Mouse (Mus musculus): ENCODE measurements around the gene Blcap. TPM values are rescaled to one million over a fixed set of nuclear protein-coding genes. Genes with fewer than 3 reads are reported as not detected.

Blcap gene
- polyA plus RNA-seq, 1 experiment from 2014 or later, result 111 TPM

DNA sequence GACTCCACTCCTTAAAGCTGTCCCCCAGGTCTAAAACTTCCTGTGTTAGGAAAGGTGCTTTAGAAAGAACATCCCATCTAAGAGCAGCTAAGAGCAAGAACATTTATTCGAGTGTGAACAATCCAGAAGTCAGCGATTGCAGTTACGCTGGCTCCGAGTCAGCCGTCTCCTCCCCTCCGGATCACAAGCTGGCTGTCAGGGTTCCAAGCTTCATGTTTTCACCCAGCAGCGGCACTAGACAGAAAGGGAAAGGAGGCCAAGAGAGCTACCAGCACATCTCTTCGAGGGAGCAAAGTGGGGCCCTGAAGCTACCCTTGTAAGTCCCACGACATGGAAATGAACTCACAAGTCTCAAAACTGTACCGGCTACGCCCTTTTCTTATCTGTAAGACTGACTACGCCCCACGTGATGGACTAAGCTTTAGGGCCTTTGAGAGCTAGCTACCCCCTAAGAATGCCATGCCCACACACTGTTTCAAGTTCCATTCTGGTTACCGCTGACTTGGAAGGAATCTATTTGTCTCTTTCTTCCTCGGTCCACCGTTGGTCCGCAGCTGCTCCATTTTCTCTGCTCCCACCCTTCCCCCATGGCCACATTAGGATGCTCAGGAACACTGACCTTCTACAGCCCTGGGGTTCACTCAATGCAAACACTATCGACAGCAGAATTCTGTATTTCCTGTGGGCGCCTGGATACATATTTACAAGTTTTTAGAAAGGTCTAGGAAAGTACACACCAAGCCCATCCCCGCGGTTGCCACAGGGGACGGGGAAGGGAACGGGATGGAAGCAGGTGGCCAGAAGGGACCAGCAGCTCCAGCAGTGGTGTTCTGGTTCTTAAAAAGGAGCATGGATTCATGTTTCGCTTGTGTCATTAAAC lies 30.8 kb downstream of the Blcap start:
- 39% methylated on average over 24 of the region's 24 CpGs for WGBS
- peaks cover 3% of the 10 kb centered on the region; the same call in 1 of the 2 replicates for H3K27me3 ChIP-seq (ENCODE audit: control insufficient read depth, insufficient read depth, low read length)
- peak; percentile 43 for ATAC-seq (replicated peaks; ENCODE audit: low FRiP score)

DNA sequence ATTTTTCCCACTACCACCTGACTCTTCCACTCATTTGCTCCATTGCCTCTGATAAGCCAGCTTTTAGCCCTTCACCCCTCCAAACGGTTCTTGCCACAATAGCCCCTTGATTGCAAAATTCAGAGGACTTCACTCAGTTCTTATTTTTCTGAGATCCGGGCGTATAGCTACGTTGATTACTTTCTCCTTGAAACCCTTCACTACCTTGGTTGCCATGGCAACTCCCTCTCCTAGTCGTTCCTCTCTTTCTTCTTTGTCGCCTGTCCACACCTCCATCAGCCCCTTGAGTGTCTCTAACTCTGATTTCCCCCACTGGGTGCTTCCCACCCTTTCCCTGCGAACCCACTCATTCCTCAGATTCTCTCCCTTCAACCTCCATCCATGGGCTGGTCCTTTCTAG lies 34.0 kb downstream of the Blcap start:
- Histone ChIP-seq H3K27ac (ENCODE audit: low read depth, low read length) (peak overlapping the region; percentile 37; the same call in 1 of the 2 replicates), H3K27me3 (ENCODE audit: control insufficient read depth, insufficient read depth, low read length) (peaks cover 3% of the 10 kb centered on the region; the same call in 1 of the 2 replicates), H3K36me3 (ENCODE audit: control insufficient read depth, insufficient read depth, low read length) (no peaks in the 10 kb centered on the region), H3K4me2 (ENCODE audit: low read depth, low read length, severe bottlenecking) (no peak overlapping the region), H3K9ac (ENCODE audit: low read length) (no peak overlapping the region), H3K4me1 (replicated peaks; ENCODE audit: control insufficient read depth, insufficient read depth, low read length) (peaks cover 38% of the 10 kb centered on the region), H3K4me3 (ENCODE audit: low read depth, low read length) (no peak overlapping the region), H3K9me3 (ENCODE audit: control insufficient read depth, low read length) (no peaks in the 10 kb centered on the region)
- ATAC-seq (replicated peaks; ENCODE audit: low FRiP score) (no peak), DNase-seq (ENCODE audit: low spot score) (no peak)
- 17% methylated on average over 7 of the region's 7 CpGs for WGBS

More for the DNA sequence above, 30.8 kb downstream of the Blcap start:
- Histone ChIP-seq H3K36me3 (ENCODE audit: control insufficient read depth, insufficient read depth, low read length) (no peaks in the 10 kb centered on the region), H3K4me3 (ENCODE audit: low read depth, low read length) (no peak overlapping the region), H3K9ac (ENCODE audit: low read length) (peak overlapping the region; percentile 50), H3K9me3 (ENCODE audit: control insufficient read depth, low read length) (no peaks in the 10 kb centered on the region), H3K27ac (ENCODE audit: low read depth, low read length) (peak overlapping the region; percentile 89), H3K4me2 (ENCODE audit: low read depth, low read length, severe bottlenecking) (peak overlapping the region; percentile 29; the same call in 1 of the 2 replicates), H3K4me1 (replicated peaks; ENCODE audit: control insufficient read depth, insufficient read depth, low read length) (peaks cover 51% of the 10 kb centered on the region)
- DNase-seq (ENCODE audit: low spot score), result no peak

DNA sequence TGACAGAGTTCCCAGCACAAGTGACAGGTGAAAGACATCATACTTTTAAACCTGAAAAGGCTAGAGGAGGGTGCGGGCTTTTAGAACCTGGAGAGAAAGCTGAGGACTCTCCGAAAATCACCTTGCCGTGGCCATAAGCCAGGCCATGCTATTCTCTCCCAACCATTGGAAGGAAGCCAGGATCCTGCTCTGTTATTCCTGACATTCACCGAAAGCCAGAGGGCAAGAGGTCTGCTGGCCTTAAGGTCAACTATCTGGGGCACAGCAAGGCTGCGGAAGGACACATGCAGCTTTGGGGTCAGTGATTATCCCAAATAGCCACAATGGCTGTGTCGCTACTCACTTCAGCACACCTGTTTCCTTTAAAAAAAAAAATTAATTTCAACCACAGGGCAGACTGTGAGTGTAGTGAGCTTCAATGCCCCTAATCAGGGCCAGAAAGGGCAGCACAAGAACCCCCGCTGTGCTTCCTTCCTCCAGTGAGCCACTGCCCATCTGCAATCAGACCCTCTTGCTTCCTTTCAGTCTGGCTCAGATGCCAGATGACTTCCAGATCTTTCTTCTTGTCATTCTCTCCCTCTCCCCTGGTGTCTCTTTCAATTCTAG lies 34.5 kb downstream of the Blcap start:
- Histone ChIP-seq H3K4me3 (ENCODE audit: low read depth, low read length) (no peak overlapping the region), H3K9ac (ENCODE audit: low read length) (no peak overlapping the region), H3K27me3 (ENCODE audit: control insufficient read depth, insufficient read depth, low read length) (peaks cover 3% of the 10 kb centered on the region; the same call in 1 of the 2 replicates), H3K9me3 (ENCODE audit: control insufficient read depth, low read length) (no peaks in the 10 kb centered on the region), H3K36me3 (ENCODE audit: control insufficient read depth, insufficient read depth, low read length) (no peaks in the 10 kb centered on the region), H3K27ac (ENCODE audit: low read depth, low read length) (peak overlapping the region; percentile 37; the same call in 1 of the 2 replicates), H3K4me1 (replicated peaks; ENCODE audit: control insufficient read depth, insufficient read depth, low read length) (peaks cover 33% of the 10 kb centered on the region), H3K4me2 (ENCODE audit: low read depth, low read length, severe bottlenecking) (no peak overlapping the region)
- DNase-seq (ENCODE audit: low spot score) (no peak), ATAC-seq (replicated peaks; ENCODE audit: low FRiP score) (no peak)
- 53% methylated on average over 7 of the region's 7 CpGs for WGBS

DNA sequence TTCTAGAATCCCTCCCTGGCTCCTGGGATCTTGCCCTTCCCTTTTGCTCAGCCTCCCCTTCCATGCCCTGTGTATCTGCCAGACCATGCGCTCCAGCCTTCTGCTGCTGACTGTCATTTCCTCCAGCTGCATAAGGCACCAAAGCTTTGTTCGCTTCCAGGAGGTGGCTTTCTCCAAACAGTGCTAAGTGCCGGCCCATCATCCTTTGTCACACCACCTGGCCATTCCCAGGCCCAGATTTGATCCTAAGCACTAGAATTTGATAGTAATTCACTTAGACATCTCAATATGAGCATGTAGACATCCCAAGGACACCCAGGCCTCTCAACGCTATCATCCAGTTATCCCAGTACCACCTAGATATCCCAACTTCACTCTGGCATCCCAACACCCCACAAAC lies 36.9 kb downstream of the Blcap start:
- no peaks in the 10 kb centered on the region for H3K9me3 ChIP-seq (ENCODE audit: control insufficient read depth, low read length)
- H3K27me3 ChIP-seq (ENCODE audit: control insufficient read depth, insufficient read depth, low read length), result peaks cover 3% of the 10 kb centered on the region; the same call in 1 of the 2 replicates
- no peak overlapping the region for H3K9ac ChIP-seq (ENCODE audit: low read length)
- no peak overlapping the region for H3K27ac ChIP-seq (ENCODE audit: low read depth, low read length)
- H3K4me2 ChIP-seq (ENCODE audit: low read depth, low read length, severe bottlenecking), result no peak overlapping the region
- WGBS, result 68% methylated on average over 4 of the region's 4 CpGs
- no peak for DNase-seq (ENCODE audit: low spot score)
- H3K4me1 ChIP-seq (replicated peaks; ENCODE audit: control insufficient read depth, insufficient read depth, low read length), result peaks cover 26% of the 10 kb centered on the region
- no peak for ATAC-seq (replicated peaks; ENCODE audit: low FRiP score)
- no peaks in the 10 kb centered on the region for H3K36me3 ChIP-seq (ENCODE audit: control insufficient read depth, insufficient read depth, low read length)
- no peak overlapping the region for H3K4me3 ChIP-seq (ENCODE audit: low read depth, low read length)

DNA sequence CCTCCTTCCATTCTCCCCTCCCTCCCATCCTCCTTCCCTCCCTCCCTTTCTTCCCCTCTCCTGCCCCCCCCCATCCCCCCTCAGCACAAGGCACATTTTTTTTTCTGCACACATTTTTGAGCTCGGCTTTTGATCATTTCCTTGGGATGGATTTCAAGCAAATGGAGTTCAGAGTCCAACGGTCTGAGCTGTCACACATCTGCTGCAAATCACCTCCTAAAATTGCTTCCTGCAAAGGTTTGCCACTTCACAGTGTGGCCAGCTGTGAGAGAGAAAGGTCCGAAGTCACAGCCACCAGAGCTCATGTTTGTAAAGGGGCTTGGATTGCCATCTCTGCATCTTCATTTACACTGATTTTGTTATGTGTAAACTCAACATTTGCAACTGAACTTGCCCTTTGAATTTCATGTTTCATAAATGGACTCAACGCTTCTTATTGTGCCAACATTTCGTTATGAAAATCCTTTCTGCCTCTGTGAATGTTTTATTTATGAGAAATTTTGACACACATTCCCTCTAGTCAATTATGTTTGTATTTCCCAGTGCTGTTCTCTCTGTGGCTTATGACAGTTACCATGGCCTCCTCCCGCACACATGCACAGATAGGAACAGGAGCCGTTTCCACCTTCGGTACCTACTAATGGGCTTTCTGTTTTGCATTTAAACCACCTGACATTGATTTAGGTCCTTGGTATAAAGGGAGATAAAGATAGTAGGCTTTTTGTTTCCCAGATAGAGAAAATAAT lies 39.2 kb downstream of the Blcap start:
- no peak overlapping the region for H3K4me2 ChIP-seq (ENCODE audit: low read depth, low read length, severe bottlenecking)
- 63% methylated on average over 8 of the region's 8 CpGs for WGBS
- H3K4me1 ChIP-seq (replicated peaks; ENCODE audit: control insufficient read depth, insufficient read depth, low read length), result peaks cover 20% of the 10 kb centered on the region
- H3K9ac ChIP-seq (ENCODE audit: low read length), result no peak overlapping the region
- no peak overlapping the region for H3K4me3 ChIP-seq (ENCODE audit: low read depth, low read length)
- H3K27ac ChIP-seq (ENCODE audit: low read depth, low read length), result 0 out of 2 replicates have a peak overlapping the region, but pooled peaks have one; percentile 32
- H3K36me3 ChIP-seq (ENCODE audit: control insufficient read depth, insufficient read depth, low read length), result no peaks in the 10 kb centered on the region
- DNase-seq (ENCODE audit: low spot score) (no peak), ATAC-seq (replicated peaks; ENCODE audit: low FRiP score) (no peak)
- no peaks in the 10 kb centered on the region for H3K9me3 ChIP-seq (ENCODE audit: control insufficient read depth, low read length)
- H3K27me3 ChIP-seq (ENCODE audit: control insufficient read depth, insufficient read depth, low read length), result no peaks in the 10 kb centered on the region

DNA sequence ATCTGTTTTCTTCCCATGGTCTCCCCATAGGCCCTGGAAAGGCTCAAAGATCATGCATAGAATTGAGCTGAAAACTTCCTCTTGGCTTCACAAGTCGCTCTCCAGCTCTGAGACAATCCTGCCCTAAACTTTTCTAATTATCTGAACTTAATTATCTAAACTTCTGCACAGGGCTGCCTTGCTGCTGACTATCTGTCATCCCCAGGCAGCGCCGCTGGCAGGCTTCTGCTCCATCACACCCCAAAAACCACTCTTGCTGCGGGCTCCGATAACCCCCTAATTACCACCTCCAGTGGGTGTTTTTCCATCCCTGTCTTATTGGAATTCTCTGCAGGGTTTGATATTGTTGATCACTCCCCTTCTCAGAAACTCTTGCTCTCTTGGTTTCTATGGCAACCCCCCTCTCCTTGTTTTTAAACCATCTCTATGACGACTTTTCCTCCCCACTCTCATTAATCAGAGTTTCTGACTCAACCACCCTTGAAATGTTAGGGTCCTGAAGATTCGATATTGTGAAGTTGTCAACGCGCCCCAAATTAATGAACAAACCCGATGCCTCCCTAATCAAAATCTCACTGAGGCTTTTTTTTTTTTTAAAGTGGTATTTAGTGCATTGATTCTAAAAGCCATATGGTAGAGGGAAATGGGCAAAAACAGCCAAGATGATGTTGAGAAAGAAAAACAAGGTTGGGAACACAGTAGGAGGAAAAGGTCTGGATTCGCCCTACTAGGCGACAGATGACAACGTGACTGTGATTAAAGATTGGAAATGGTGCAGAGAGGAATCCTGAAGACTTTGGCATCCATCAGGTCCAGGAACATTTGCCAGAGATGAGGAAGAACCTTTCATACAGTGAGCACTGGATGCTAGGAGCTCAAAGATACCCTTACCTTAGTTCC lies 40.8 kb downstream of the Blcap start:
- 59% methylated on average over 13 of the region's 13 CpGs for WGBS
- DNase-seq (ENCODE audit: low spot score) (no peak), ATAC-seq (replicated peaks; ENCODE audit: low FRiP score) (no peak)
- H3K9ac ChIP-seq (ENCODE audit: low read length), result no peak overlapping the region
- H3K27me3 ChIP-seq (ENCODE audit: control insufficient read depth, insufficient read depth, low read length), result no peaks in the 10 kb centered on the region
- H3K4me2 ChIP-seq (ENCODE audit: low read depth, low read length, severe bottlenecking), result no peak overlapping the region
- no peak overlapping the region for H3K4me3 ChIP-seq (ENCODE audit: low read depth, low read length)
- no peak overlapping the region for H3K27ac ChIP-seq (ENCODE audit: low read depth, low read length)
- H3K4me1 ChIP-seq (replicated peaks; ENCODE audit: control insufficient read depth, insufficient read depth, low read length), result peaks cover 11% of the 10 kb centered on the region; the same call in 1 of the 2 replicates
- no peaks in the 10 kb centered on the region for H3K9me3 ChIP-seq (ENCODE audit: control insufficient read depth, low read length)
- no peaks in the 10 kb centered on the region for H3K36me3 ChIP-seq (ENCODE audit: control insufficient read depth, insufficient read depth, low read length)

DNA sequence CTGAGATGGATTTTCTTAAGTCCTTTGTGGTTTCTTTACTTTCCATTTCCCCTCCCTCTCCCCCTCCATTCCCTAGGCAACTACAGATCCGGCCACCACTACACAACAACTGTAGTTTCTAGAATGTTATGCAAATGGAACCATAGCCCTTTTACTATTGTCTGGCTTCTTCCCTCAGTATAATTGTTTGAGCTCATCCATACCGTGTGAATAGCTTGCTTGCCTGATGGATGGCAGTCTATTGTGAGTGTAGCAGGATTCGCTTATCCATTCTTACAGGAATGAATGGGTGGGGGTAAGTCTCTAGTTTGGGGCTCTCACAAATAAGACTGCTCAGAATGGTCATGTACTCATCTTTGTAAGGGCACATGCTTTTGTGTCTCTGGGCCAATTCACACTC lies 48.5 kb downstream of the Blcap start:
- no peaks in the 10 kb centered on the region for H3K9me3 ChIP-seq (ENCODE audit: control insufficient read depth, low read length)
- no peaks in the 10 kb centered on the region for H3K27me3 ChIP-seq (ENCODE audit: control insufficient read depth, insufficient read depth, low read length)
- no peak overlapping the region for H3K4me3 ChIP-seq (ENCODE audit: low read depth, low read length)
- 56% methylated on average over 3 of the region's 3 CpGs for WGBS
- H3K36me3 ChIP-seq (ENCODE audit: control insufficient read depth, insufficient read depth, low read length), result no peaks in the 10 kb centered on the region
- ATAC-seq (replicated peaks; ENCODE audit: low FRiP score), result 0 out of 2 replicates have a peak, but pooled peaks have one; percentile 35
- DNase-seq (ENCODE audit: low spot score), result no peak
- peaks cover 14% of the 10 kb centered on the region; the same call in 1 of the 2 replicates for H3K4me1 ChIP-seq (replicated peaks; ENCODE audit: control insufficient read depth, insufficient read depth, low read length)
- no peak overlapping the region for H3K4me2 ChIP-seq (ENCODE audit: low read depth, low read length, severe bottlenecking)
- H3K27ac ChIP-seq (ENCODE audit: low read depth, low read length), result peak overlapping the region; percentile 9; the same call in 1 of the 2 replicates
- H3K9ac ChIP-seq (ENCODE audit: low read length), result no peak overlapping the region
